Mouse (Mus musculus) ES-CJ7 (cell line): Measurements from ENCODE around the gene Rhox1.
A peak's percentile ranks its signal among the peaks of the same experiment; 100 is the strongest.
"Not testable (repeated sequence)": the region's sequence is repeated elsewhere in the genome, so short reads cannot be mapped to it uniquely, and the experiment has no call there.

Source experiments
- DNase-seq: peaks from one replicate; pipeline ENCODE4 v3.0.0; 2011; ENCODE audit warnings: low read depth, low spot score

The Rhox1 gene

GRCm38 (mm10) chrX:37222158-37222557 lies at the start of gene Rhox1:
Gene Rhox1 (minus strand): TSS chrX:37222258.
- DNase-seq = not testable (repeated sequence)

GRCm38 (mm10) chrX:37265038-37265437 lies 43.0 kb upstream of the Rhox1 start, which contains the start of gene Rhox4a:
Gene Rhox4a (plus strand): TSS chrX:37265338.
- DNase-seq = not testable (repeated sequence)

- DNase-seq = not testable (repeated sequence)
These were observed 27.6 kb upstream of the Rhox1 start, which contains the start of gene Rhox3a for GRCm38 (mm10) chrX:37249619-37250018. Gene Rhox3a (plus strand): TSS chrX:37249919.

DNA sequence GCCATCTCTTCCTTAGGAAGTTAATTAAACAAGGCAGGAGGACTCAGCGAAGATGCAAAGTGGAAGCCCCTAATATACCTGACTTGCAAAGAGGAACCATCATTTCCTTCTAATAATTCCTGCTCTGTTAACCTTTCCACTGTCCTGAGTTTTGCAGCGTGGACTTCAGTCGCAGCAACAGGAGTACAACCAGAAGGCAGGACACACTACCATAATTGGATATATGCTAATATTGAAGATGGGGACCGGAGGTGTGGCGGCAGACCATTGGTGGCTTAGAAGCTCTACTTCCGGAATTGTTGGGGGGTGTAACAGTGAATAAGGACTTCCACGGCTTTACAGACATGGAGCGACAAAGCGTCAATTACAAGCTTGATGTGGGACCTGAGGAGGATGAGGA lies 22.6 kb upstream of the Rhox1 start, which contains the start of gene Rhox2a:
Gene Rhox2a, plus strand, starts transcription at position 301 of the 400 bp plus-strand sequence.
- not testable (repeated sequence) for DNase-seq

DNA sequence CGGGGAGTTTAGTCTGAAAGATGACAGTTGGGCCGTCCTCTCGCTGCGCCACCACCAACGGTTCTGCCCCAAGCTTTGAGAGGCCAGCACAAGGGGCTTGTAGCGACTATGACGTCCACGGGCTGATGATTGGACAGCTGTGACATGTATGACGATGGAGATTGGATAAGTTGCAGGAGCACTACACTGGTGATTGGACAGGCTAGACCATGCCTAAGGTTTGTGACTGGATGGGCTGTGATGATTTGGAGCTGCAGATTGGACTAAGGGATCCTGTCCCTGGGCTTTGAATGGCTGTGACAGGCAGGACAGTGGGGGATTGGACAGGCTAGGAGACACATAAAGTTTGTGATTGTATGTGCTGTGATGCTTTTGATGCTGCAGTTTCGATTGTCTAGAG lies 11.1 kb downstream of the Rhox1 start, which contains the start of gene Gm9:
Gene Gm9, minus strand, starts transcription at position 101 of the 400 bp plus-strand sequence.
- DNase-seq = no peak

GRCm38 (mm10) chrX:37198676-37199075 lies 23.4 kb downstream of the Rhox1 start:
- peak; percentile 51 for DNase-seq

DNA sequence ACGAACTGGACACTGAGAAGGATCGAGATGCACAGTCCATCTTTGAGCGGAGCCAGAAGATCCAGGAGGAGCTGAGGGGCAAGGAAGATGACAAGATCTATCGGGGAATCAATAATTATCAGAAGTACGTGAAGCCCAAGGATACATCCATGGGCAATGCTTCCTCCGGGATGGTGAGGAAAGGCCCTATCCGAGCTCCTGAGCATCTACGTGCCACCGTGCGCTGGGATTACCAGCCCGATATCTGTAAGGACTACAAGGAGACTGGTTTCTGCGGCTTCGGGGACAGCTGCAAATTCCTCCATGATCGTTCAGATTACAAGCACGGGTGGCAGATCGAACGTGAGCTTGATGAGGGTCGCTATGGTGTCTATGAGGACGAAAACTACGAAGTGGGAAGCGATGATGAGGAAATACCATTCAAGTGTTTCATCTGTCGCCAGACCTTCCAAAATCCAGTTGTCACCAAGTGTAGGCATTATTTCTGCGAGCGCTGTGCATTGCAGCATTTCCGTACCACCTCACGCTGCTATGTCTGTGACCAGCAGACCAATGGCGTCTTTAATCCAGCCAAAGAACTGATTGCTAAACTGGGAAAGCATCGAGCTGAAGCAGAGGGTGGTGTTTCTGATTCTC lies 30.2 kb downstream of the Rhox1 start:
- peak; percentile 7 for DNase-seq

DNA sequence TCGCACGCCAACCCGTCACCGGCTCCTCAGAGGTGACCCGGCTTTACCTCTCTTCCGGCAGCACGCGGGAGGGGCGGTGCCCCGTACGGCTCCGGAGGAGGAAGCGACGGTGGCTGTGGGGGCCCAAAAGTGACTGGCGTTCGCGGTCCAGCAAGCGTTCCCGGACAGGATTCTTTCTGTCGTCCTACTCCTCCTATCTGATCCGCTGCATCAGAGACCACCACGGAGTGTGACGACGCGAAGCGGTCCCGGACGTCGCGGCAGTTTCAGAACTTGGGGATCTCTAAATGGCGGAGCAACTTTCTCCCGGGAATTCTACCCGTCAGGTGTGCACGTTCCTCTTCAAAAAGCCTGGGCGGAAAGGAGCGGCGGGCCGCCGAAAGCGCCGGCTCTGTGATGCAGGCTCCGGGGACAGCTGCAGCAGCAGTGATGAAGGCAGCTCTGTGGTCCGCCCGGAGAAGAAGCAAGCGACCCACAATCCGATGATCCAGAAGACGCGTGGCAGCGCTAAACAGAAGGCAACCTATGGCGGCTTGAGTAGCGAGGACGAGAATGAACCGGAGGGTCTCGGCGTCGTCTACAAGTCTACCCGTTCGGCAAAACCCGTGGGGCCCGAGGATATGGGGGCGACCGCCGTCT lies 30.8 kb downstream of the Rhox1 start, which contains the start of the genes Ndufa1 and Rnf113a1:
Gene Ndufa1, minus strand, starts transcription at position 59 of the 639 bp plus-strand sequence.
Gene Rnf113a1, plus strand, starts transcription at position 141 of the 639 bp plus-strand sequence.
- peak; percentile 71 for DNase-seq

DNA sequence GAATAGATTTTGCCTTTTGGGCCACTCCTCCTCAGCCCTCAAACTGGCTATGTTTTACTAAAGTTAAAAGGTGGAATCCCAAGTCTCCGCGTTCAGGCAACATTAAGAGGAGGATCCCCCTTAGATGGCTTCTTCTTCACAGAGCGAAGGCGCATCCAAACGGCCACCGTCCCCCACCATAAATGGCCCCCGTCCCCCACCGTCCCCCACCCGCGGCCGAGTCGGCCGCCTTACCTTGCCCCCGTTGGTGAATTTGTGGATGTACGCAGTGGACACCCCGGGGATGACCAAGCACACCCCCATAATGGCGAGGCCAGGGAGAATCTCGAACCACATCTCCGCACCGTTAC lies 31.3 kb downstream of the Rhox1 start:
- no peak for DNase-seq

DNA sequence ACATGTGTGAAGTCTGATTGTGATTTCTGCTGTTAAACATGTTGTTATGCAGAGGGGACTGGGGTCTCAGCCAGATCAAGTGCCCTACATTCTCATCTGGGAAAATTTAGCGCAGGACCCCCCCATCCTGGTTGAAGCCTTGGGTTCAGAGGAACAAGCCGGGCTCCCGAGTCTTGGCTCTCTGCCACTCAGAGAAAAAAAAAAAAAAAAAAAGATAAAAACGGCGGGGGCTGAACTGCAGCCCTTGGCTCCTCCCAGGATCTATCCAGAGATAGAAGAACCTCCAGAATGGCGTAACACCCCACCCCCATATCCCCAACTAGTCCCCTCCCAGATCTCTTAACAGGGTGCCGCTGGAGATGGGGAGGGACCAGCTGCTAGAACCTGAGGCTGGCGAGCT lies 37.7 kb downstream of the Rhox1 start:
- not testable (repeated sequence) for DNase-seq

DNA sequence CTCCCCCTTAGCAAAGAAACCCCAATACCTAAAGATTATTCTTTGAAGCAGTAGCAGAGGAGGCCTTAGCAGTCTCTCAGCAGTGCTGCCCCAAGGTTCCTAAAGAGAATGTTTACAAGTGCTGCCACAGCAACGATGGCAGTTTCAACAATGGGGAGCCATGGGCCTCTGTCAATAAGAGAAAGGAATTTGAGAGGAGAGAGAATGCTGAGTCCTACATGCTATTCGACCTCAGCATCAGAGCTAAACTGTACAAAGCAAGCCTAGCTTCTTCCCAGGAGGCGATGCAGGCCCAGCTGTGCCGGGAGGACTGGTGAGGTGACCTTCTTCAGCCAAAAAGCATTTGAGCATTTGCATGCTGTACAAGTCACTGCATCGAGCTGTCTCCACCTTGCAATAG lies 53.3 kb downstream of the Rhox1 start, which contains the start of gene Akap14:
Gene Akap14, minus strand, starts transcription at position 101 of the 400 bp plus-strand sequence.
- DNase-seq = no peak

DNA sequence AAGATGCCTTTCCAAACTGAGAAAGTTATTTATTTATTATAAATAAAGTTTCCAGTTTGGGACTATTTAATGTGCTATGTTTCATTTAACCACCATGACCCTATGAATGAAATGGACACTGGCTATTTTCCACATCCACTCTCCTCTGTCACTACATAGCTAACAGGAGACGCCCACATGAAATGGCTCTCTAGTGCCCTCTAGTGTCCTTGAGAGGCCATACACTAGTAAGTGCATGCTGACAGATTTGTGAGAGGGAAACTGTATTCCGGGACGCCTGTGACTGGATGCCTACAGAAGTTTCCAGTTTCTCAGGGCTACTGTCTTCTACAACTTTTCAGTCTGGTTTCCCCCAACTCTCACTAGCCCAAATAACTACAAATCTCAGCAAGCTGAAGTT lies 55.0 kb downstream of the Rhox1 start:
- peak; percentile 64 for DNase-seq
